Mouse (Mus musculus): ENCODE measurements at regions not wholly inside any gene's neighbourhood (a gene's known extent, or its start where the extent isn't known, plus 50 kb on each side); places are given as distances from the start of the nearest gene placed in this dataset.
"Not testable (repeated sequence)": the region's sequence is repeated elsewhere in the genome, so short reads cannot be mapped to it uniquely, and the experiment has no call there.

DNA sequence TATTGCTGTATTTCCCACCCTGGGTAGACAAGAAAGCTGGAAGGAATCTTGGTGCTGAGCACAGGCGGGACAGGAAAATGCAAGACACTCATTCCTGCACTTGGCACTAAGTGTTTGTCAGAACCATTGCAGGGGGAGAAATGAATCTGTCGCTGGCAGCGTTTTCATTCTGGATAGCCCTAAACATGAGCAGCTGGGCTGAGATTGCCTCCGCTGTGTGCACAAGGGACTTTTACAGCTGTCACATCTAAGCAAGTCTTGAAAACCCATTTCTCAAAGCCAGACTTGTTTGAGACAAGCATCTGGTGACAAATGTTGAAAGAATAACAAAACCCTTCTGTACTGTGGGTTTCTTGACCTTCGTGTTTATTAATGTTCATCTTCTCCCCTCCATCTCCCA is 438.4 kb upstream of the Jmjd1c start:
- ATAC-seq (ENCODE audit: insufficient read depth, low FRiP score, low read depth), result no peak
- WGBS, result 66% methylated on average over 5 of the region's 5 CpGs

DNA sequence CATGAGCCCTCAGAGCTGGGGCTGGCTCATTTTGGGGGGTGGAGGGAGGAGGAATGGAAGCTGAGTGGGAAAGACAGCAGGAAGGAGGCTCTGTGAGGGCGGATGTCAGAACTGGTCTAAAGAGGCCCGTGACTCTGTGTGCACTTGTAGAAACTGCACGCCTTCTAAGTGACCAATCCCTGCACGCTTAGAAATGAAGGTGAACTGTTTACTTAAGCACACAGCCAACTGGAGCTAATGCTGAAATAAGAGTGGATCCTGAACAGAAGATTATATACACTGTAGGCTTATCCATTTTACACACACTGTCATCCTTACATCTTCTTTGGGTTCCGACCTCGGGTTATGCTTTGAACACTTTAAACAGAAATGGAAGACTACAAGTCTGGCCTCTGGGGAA is 412.8 kb upstream of the Jmjd1c start:
- no peak overlapping the region for H3K9ac ChIP-seq
- H3K27ac ChIP-seq, result no peak overlapping the region
- H3K9me3 ChIP-seq, result no peaks in the 10 kb centered on the region
- WGBS, result 45% methylated on average over 6 of the region's 6 CpGs
- no peak overlapping the region for H3K4me2 ChIP-seq
- H3K4me3 ChIP-seq (replicated peaks), result no peak overlapping the region
- peak; percentile 65; the same call in 1 of the 2 replicates for ATAC-seq (ENCODE audit: insufficient read depth, low FRiP score, low read depth)
- no peaks in the 10 kb centered on the region for H3K27me3 ChIP-seq (replicated peaks)
- H3K4me1 ChIP-seq, result no peaks in the 10 kb centered on the region
- H3K36me3 ChIP-seq, result no peaks in the 10 kb centered on the region

More for the DNA sequence above, 438.4 kb upstream of the Jmjd1c start:
- Histone ChIP-seq H3K9ac (no peak overlapping the region), H3K27me3 (replicated peaks) (no peaks in the 10 kb centered on the region), H3K9me3 (no peaks in the 10 kb centered on the region), H3K36me3 (no peaks in the 10 kb centered on the region), H3K4me1 (no peaks in the 10 kb centered on the region), H3K4me2 (no peak overlapping the region), H3K4me3 (replicated peaks) (no peak overlapping the region), H3K27ac (no peak overlapping the region)

DNA sequence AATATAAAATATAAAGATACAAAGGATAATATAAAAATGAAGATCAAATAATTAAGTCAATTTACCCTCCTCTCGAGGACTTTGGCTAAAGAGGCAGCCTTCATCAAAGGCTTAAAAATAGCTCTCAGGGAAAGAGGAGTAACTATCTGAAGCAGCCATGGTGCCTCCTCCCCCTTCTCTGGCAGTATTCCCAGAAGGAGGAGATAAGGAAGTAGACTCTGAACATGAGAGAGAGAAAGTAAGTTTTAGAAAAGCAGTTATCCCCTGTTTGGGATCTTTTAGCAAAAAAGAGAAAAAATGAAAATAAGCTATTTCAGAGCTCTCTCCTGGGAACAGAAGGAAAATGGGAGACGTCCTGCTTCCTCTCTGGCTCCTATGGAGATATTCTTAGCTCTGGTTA is 406.7 kb upstream of the Jmjd1c start:
- H3K9me3 ChIP-seq; H3K4me1 ChIP-seq; H3K27ac ChIP-seq; H3K36me3 ChIP-seq; H3K4me2 ChIP-seq; H3K9ac ChIP-seq; H3K4me3 ChIP-seq (replicated peaks); H3K27me3 ChIP-seq (replicated peaks); ATAC-seq (ENCODE audit: insufficient read depth, low FRiP score, low read depth): not testable (repeated sequence)
- WGBS, result 58% methylated on average over 2 of the region's 2 CpGs

DNA sequence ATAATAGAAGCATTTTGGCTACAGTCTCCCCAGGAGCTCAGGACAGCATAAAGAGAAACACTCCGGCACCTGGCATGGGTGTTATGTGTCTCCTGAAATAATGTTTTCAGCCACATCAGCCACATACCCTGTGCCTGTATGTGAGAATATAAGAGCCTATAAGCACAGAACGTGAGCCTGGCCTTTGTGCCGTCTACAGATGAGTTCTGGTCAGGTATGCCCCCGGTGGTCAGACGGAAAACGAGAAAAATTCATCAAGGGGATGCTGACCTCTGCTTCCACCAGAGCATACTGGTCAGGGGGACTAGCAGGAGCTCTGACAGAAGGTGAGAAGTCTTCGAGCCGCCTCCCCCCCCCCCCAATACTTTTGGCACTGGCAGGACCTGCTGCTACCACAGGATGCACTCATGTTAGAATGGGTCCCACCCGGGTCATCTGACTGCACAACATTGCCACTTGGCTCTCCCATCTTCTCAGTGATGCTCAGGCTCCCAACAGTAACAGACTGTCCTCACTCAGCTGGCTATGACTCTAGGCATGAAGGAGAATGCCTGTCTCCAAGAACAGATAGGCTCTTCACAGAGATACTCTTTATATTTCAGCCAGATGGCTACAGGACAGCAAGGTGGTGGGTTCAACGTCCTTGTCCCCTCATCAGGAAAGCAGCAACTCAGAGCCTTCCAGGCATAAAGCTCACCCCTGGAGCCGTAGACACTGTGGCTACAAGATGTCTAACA is 401.2 kb upstream of the Jmjd1c start:
- Histone ChIP-seq H3K4me2 (no peak overlapping the region), H3K4me3 (replicated peaks) (no peak overlapping the region), H3K27ac (no peak overlapping the region), H3K4me1 (no peaks in the 10 kb centered on the region), H3K9me3 (no peaks in the 10 kb centered on the region), H3K9ac (no peak overlapping the region), H3K36me3 (no peaks in the 10 kb centered on the region), H3K27me3 (replicated peaks) (no peaks in the 10 kb centered on the region)
- 86% methylated on average over 11 of the region's 11 CpGs for WGBS
- ATAC-seq (ENCODE audit: insufficient read depth, low FRiP score, low read depth), result no peak

DNA sequence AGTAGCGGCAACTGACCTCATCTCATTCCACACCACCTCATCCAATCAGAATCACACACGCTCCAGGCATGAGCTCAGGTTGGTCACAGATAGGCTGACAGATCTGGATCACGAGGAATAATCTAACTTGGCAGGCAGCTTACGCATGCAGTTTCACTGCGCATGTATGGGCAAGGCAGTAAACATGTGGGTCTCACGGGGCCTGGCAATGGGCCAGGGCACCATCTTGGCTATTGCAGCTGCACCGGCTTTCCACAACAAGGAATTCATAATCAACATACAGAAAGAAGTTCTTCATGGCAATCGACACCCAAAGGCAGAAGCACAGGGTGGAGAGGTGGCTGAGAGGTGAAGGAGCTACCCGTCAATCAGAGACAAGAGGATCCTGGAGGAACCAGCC is 381.0 kb upstream of the Jmjd1c start:
- not testable (repeated sequence) for H3K27me3 ChIP-seq (replicated peaks); H3K4me2 ChIP-seq; H3K4me1 ChIP-seq; H3K36me3 ChIP-seq; H3K27ac ChIP-seq; H3K9ac ChIP-seq; H3K4me3 ChIP-seq (replicated peaks); ATAC-seq (ENCODE audit: insufficient read depth, low FRiP score, low read depth); H3K9me3 ChIP-seq
- 87% methylated on average over 9 of the region's 9 CpGs for WGBS

DNA sequence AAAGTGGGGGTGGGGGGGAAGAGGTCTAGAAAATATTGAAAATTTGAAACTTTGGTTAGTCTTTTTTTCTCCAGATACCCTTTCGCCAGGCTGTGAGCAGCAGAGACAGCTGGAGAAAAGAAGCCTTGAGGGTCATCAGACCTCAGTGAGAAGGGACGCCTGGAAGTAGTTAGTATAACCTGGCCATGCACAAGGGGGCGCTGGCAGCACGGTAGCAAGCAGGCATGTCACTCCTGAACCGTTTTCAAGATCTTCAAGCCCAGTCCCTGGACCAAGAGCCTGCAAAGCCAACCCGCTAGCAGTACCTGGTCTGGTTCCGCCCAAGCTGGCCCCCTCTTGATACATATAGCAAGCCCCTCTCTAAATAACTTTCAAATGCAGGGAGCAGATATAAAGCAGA is 378.0 kb upstream of the Jmjd1c start:
- no peak for ATAC-seq (ENCODE audit: insufficient read depth, low FRiP score, low read depth)
- Histone ChIP-seq H3K4me3 (replicated peaks) (no peak overlapping the region), H3K27ac (no peak overlapping the region), H3K36me3 (no peaks in the 10 kb centered on the region), H3K9ac (no peak overlapping the region), H3K4me1 (no peaks in the 10 kb centered on the region), H3K27me3 (replicated peaks) (no peaks in the 10 kb centered on the region), H3K4me2 (no peak overlapping the region), H3K9me3 (no peaks in the 10 kb centered on the region)
- 78% methylated on average over 7 of the region's 7 CpGs for WGBS

- Histone ChIP-seq H3K9ac (no peak overlapping the region), H3K27me3 (replicated peaks) (no peaks in the 10 kb centered on the region), H3K4me1 (no peaks in the 10 kb centered on the region), H3K27ac (no peak overlapping the region), H3K36me3 (no peaks in the 10 kb centered on the region), H3K4me2 (no peak overlapping the region), H3K4me3 (replicated peaks) (no peak overlapping the region), H3K9me3 (no peaks in the 10 kb centered on the region)
- no peak for ATAC-seq (ENCODE audit: insufficient read depth, low FRiP score, low read depth)
- 89% methylated on average over 11 of the region's 11 CpGs for WGBS
Observed at GRCm38 (mm10) chr10:66719796-66720195, 376.1 kb upstream of the Jmjd1c start.

GRCm38 (mm10) chr10:66733631-66734030 is 362.3 kb upstream of the Jmjd1c start:
- H3K36me3 ChIP-seq, result no peaks in the 10 kb centered on the region
- no peaks in the 10 kb centered on the region for H3K9me3 ChIP-seq
- no peaks in the 10 kb centered on the region for H3K27me3 ChIP-seq (replicated peaks)
- 87% methylated on average over 5 of the region's 5 CpGs for WGBS
- no peak overlapping the region for H3K9ac ChIP-seq
- H3K4me2 ChIP-seq, result no peak overlapping the region
- no peaks in the 10 kb centered on the region for H3K4me1 ChIP-seq
- ATAC-seq (ENCODE audit: insufficient read depth, low FRiP score, low read depth), result no peak
- H3K27ac ChIP-seq, result no peak overlapping the region
- H3K4me3 ChIP-seq (replicated peaks), result no peak overlapping the region

GRCm38 (mm10) chr10:66734853-66735252 is 361.1 kb upstream of the Jmjd1c start:
- Histone ChIP-seq H3K27me3 (replicated peaks) (no peaks in the 10 kb centered on the region), H3K4me3 (replicated peaks) (no peak overlapping the region), H3K9me3 (no peaks in the 10 kb centered on the region), H3K27ac (no peak overlapping the region), H3K4me1 (no peaks in the 10 kb centered on the region), H3K36me3 (no peaks in the 10 kb centered on the region), H3K9ac (no peak overlapping the region), H3K4me2 (no peak overlapping the region)
- WGBS, result 60% methylated on average over 5 of the region's 5 CpGs
- ATAC-seq (ENCODE audit: insufficient read depth, low FRiP score, low read depth), result no peak

DNA sequence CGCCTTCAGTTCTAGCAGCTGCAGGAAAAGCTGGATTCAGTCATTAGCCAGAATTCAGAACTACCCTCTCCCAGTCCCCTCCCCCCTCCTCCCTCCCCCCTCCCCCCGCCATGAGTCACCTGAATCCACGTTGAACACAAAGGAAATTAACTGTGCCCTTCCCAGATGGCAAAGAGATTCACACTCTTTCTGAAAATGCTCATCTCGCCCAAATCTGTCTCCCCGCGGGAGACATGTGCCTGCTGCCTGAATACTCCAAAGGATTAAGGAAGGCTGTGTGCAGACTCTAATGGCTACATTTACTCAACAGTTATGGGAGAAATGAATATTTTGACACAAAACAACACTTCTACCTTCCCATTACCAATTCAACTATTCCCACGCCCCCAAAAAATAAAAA is 356.9 kb upstream of the Jmjd1c start:
- Histone ChIP-seq H3K9ac (no peak overlapping the region), H3K9me3 (no peaks in the 10 kb centered on the region), H3K4me3 (replicated peaks) (no peak overlapping the region), H3K27ac (no peak overlapping the region), H3K4me2 (no peak overlapping the region), H3K36me3 (no peaks in the 10 kb centered on the region), H3K27me3 (replicated peaks) (no peaks in the 10 kb centered on the region), H3K4me1 (no peaks in the 10 kb centered on the region)
- 56% methylated on average over 7 of the region's 7 CpGs for WGBS
- no peak for ATAC-seq (ENCODE audit: insufficient read depth, low FRiP score, low read depth)

GRCm38 (mm10) chr10:66741819-66742218 is 354.1 kb upstream of the Jmjd1c start:
- H3K4me3 ChIP-seq (replicated peaks), result no peak overlapping the region
- no peaks in the 10 kb centered on the region for H3K9me3 ChIP-seq
- ATAC-seq (ENCODE audit: insufficient read depth, low FRiP score, low read depth), result no peak
- 59% methylated on average over 3 of the region's 3 CpGs for WGBS
- no peak overlapping the region for H3K4me2 ChIP-seq
- no peaks in the 10 kb centered on the region for H3K4me1 ChIP-seq
- no peaks in the 10 kb centered on the region for H3K36me3 ChIP-seq
- no peak overlapping the region for H3K27ac ChIP-seq
- H3K27me3 ChIP-seq (replicated peaks), result no peaks in the 10 kb centered on the region
- H3K9ac ChIP-seq, result no peak overlapping the region

- no peak overlapping the region for H3K4me2 ChIP-seq
- H3K4me1 ChIP-seq, result no peaks in the 10 kb centered on the region
- no peaks in the 10 kb centered on the region for H3K9me3 ChIP-seq
- no peak overlapping the region for H3K9ac ChIP-seq
- no peak for ATAC-seq (ENCODE audit: insufficient read depth, low FRiP score, low read depth)
- H3K27ac ChIP-seq, result no peak overlapping the region
- H3K27me3 ChIP-seq (replicated peaks), result no peaks in the 10 kb centered on the region
- H3K4me3 ChIP-seq (replicated peaks), result no peak overlapping the region
- WGBS, result 76% methylated on average over 6 of the region's 6 CpGs
- H3K36me3 ChIP-seq, result no peaks in the 10 kb centered on the region
Observed at GRCm38 (mm10) chr10:66743254-66743653, 352.7 kb upstream of the Jmjd1c start.

GRCm38 (mm10) chr10:66745871-66746270 is 350.1 kb upstream of the Jmjd1c start:
- WGBS, result 95% methylated on average over 10 of the region's 10 CpGs
- no peaks in the 10 kb centered on the region for H3K27me3 ChIP-seq (replicated peaks)
- no peak overlapping the region for H3K4me3 ChIP-seq (replicated peaks)
- no peak overlapping the region for H3K4me2 ChIP-seq
- H3K4me1 ChIP-seq, result no peaks in the 10 kb centered on the region
- no peak for ATAC-seq (ENCODE audit: insufficient read depth, low FRiP score, low read depth)
- no peaks in the 10 kb centered on the region for H3K36me3 ChIP-seq
- H3K27ac ChIP-seq, result no peak overlapping the region
- H3K9ac ChIP-seq, result no peak overlapping the region
- H3K9me3 ChIP-seq, result no peaks in the 10 kb centered on the region
